Mouse (Mus musculus) thymus, adult 2 months (tissue): ENCODE results near the gene Cd151.

Source experiments
- CTCF ChIP-seq: fragments of 200-500 bp; IDR thresholded peaks from 2 replicates; pipeline ENCODE4 v1.5.1; 2012; ENCODE audit warnings: mild to moderate bottlenecking, control low read depth, low read length, moderate library complexity, borderline replicate concordance; ENCODE audit not compliant: control insufficient read depth, poor library complexity, insufficient read depth; ENCODE audit errors: extremely low read depth
- POLR2A ChIP-seq: fragments of 200-500 bp; IDR thresholded peaks from 2 replicates; pipeline ENCODE4 v1.6.1; 2012; ENCODE audit warnings: mild to moderate bottlenecking, low read length, control low read depth, moderate library complexity; ENCODE audit not compliant: control insufficient read depth, poor library complexity, insufficient read depth; ENCODE audit errors: extremely low read depth

DNA sequence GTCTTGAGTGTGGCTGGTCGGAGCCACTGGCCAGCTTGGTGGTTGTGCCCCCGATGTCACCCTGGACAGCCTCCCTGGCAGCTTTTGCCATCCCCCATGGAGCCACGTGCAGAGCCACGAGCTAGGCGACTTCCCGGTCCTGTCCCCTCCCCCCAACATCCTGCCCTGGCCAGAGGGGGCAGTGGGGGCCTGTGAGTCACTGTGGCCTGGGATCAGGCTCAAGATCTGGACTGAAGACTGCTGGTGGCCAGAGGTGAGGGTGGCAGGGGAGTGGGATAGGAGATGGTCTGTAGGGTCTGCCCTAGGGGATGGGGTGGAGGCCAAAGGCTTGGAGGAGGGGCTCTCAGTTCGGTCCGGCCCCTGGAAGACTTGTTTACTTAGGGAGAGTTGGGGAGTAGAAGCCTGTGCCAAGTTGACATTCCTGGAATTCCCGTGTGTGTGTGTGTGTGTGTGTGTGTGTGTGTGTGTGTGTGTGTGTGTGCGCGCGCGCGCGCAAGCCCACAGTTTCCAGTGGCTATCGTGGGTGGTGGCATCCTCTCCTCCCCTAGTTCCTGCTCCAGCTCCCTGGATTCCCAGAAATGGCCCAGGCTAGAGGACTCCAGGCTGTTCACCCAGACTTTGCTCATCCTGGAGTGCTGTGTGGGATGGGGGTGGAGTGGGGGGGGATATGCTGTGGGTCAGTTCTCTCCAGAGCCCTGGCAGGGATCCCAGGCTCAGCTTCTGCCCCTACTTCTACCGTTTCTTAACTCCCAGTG lies 9.2 kb downstream of the Cd151 start:
- TF ChIP-seq POLR2A = no peak
- no peak for TF ChIP-seq CTCF
